Mouse (Mus musculus) thymus, adult 2 months (tissue): ENCODE measurements at regions not wholly inside any gene's neighbourhood (a gene's known extent, or its start where the extent isn't known, plus 50 kb on each side); places are given as distances from the start of the nearest gene placed in this dataset.

Source experiments
- CTCF ChIP-seq: fragments of 200-500 bp; IDR thresholded peaks from 2 replicates; pipeline ENCODE4 v1.5.1; 2012; ENCODE audit warnings: mild to moderate bottlenecking, control low read depth, low read length, moderate library complexity, borderline replicate concordance; ENCODE audit not compliant: control insufficient read depth, poor library complexity, insufficient read depth; ENCODE audit errors: extremely low read depth
- POLR2A ChIP-seq: fragments of 200-500 bp; IDR thresholded peaks from 2 replicates; pipeline ENCODE4 v1.6.1; 2012; ENCODE audit warnings: mild to moderate bottlenecking, low read length, control low read depth, moderate library complexity; ENCODE audit not compliant: control insufficient read depth, poor library complexity, insufficient read depth; ENCODE audit errors: extremely low read depth

- no peak for TF ChIP-seq CTCF
- TF ChIP-seq POLR2A: no peak
These were observed 93.7 kb upstream of the Ywhaq start for GRCm38 (mm10) chr12:21511043-21511665.
